Mouse (Mus musculus): ENCODE measurements at regions not wholly inside any gene's neighbourhood (a gene's known extent, or its start where the extent isn't known, plus 50 kb on each side); places are given as distances from the start of the nearest gene placed in this dataset.

- no peaks in the 10 kb centered on the region for H3K27me3 ChIP-seq (ENCODE audit: control insufficient read depth, insufficient read depth, low read length)
- no peak for DNase-seq
- H3K4me3 ChIP-seq (replicated peaks; ENCODE audit: insufficient read depth, low read depth, low read length), result no peak overlapping the region
- H3K4me1 ChIP-seq (ENCODE audit: control insufficient read depth, insufficient read depth, low read length), result no peaks in the 10 kb centered on the region
- TF ChIP-seq CTCF (IDR thresholded peaks at IDR 0.05; ENCODE audit: borderline replicate concordance, insufficient read depth, low read depth, low read length) (no peak), POLR2A (IDR thresholded peaks at IDR 0.05; ENCODE audit: borderline replicate concordance, insufficient read depth, low read length) (no peak)
- H3K27ac ChIP-seq (ENCODE audit: insufficient read depth, low read length), result no peak overlapping the region
- 66% methylated on average over 10 of the region's 10 CpGs for WGBS
Measured at GRCm38 (mm10) chr2:157676396-157677176, 60.6 kb upstream of the Ctnnbl1 start.

- H3K27ac ChIP-seq (ENCODE audit: insufficient read depth, low read length), result no peak overlapping the region
- H3K27me3 ChIP-seq (ENCODE audit: control insufficient read depth, insufficient read depth, low read length), result no peaks in the 10 kb centered on the region; the same call in 1 of the 2 replicates
- TF ChIP-seq POLR2A (IDR thresholded peaks at IDR 0.05; ENCODE audit: borderline replicate concordance, insufficient read depth, low read length) (no peak), CTCF (IDR thresholded peaks at IDR 0.05; ENCODE audit: borderline replicate concordance, insufficient read depth, low read depth, low read length) (no peak)
- no peak overlapping the region for H3K4me3 ChIP-seq (replicated peaks; ENCODE audit: insufficient read depth, low read depth, low read length)
- no peaks in the 10 kb centered on the region for H3K4me1 ChIP-seq (ENCODE audit: control insufficient read depth, insufficient read depth, low read length)
- DNase-seq, result no peak
- WGBS, result 47% methylated on average over 7 of the region's 7 CpGs
Measured at GRCm38 (mm10) chr2:157677262-157677661, 59.9 kb upstream of the Ctnnbl1 start.

GRCm38 (mm10) chr2:157681931-157682330 is 55.3 kb upstream of the Ctnnbl1 start:
- TF ChIP-seq CTCF (IDR thresholded peaks at IDR 0.05; ENCODE audit: borderline replicate concordance, insufficient read depth, low read depth, low read length) (no peak), POLR2A (IDR thresholded peaks at IDR 0.05; ENCODE audit: borderline replicate concordance, insufficient read depth, low read length) (no peak)
- WGBS, result 25% methylated on average over 7 of the region's 7 CpGs
- H3K4me3 ChIP-seq (replicated peaks; ENCODE audit: insufficient read depth, low read depth, low read length), result no peak overlapping the region
- no peaks in the 10 kb centered on the region; the same call in 1 of the 2 replicates for H3K27me3 ChIP-seq (ENCODE audit: control insufficient read depth, insufficient read depth, low read length)
- DNase-seq, result no peak
- no peaks in the 10 kb centered on the region for H3K4me1 ChIP-seq (ENCODE audit: control insufficient read depth, insufficient read depth, low read length)
- H3K27ac ChIP-seq (ENCODE audit: insufficient read depth, low read length), result no peak overlapping the region

All from cerebellum, adult 2 months (tissue).